Mouse (Mus musculus) heart, embryonic 12.5 days (tissue): ENCODE data around the gene Snd1. TPM values are rescaled to one million over a fixed set of nuclear protein-coding genes. Genes with fewer than 3 reads are reported as not detected.

ENCODE experiments used
- ATAC-seq: fragments of 200-750 bp; cut with Nextera tagmentation; 2 replicates; pipeline ENCODE4 v1.8.0; 2017; ENCODE audit warnings: moderate TSS enrichment, moderate library complexity; ENCODE audit not compliant: insufficient number of reproducible peaks, low FRiP score
- H3K27ac ChIP-seq: fragments of 300-500 bp; sonication (generic); 2 replicates; pipeline ENCODE4 v1.5.1; 2016; ENCODE audit warnings: mild to moderate bottlenecking, moderate library complexity; ENCODE audit not compliant: poor library complexity, severe bottlenecking
- H3K27me3 ChIP-seq: fragments of 300-500 bp; sonication (generic); replicated peaks from 2 replicates; pipeline ENCODE4 v1.6.1; 2016; ENCODE audit warnings: mild to moderate bottlenecking, moderate library complexity
- H3K36me3 ChIP-seq: fragments of 300-500 bp; sonication (generic); 2 replicates; pipeline ENCODE4 v1.6.1; 2016; ENCODE audit warnings: mild to moderate bottlenecking, moderate library complexity
- H3K4me1 ChIP-seq: fragments of 300-500 bp; sonication (generic); replicated peaks from 2 replicates; pipeline ENCODE4 v1.6.1; 2016; ENCODE audit warnings: mild to moderate bottlenecking
- H3K4me2 ChIP-seq: fragments of 300-500 bp; sonication (generic); 2 replicates; pipeline ENCODE4 v1.6.1; 2016; ENCODE audit warnings: mild to moderate bottlenecking, moderate library complexity
- H3K4me3 ChIP-seq: fragments of 300-500 bp; sonication (generic); 2 replicates; pipeline ENCODE4 v1.5.1; 2016; ENCODE audit warnings: mild to moderate bottlenecking
- H3K9ac ChIP-seq: fragments of 300-500 bp; sonication (generic); 2 replicates; pipeline ENCODE4 v1.6.1; 2016; ENCODE audit warnings: mild to moderate bottlenecking, moderate library complexity
- H3K9me3 ChIP-seq: fragments of 300-500 bp; sonication (generic); replicated peaks from 2 replicates; pipeline ENCODE4 v1.6.1; 2016; ENCODE audit warnings: mild to moderate bottlenecking, moderate library complexity
- WGBS: fragments of 180-500 bp; shearing (Covaris S2); methylation state at CpG from one replicate; pipeline ENCODE4 v1.1.7; 2016; 5-methylcytosine and 5-hydroxymethylcytosine counted together
- polyA plus RNA-seq: library from polyadenylated mRNA; unstranded; fragments of >200 nt; fragmentation: Nextera tagmentation; extraction: Ambion mirVana; gene quantifications from 2 replicates; pipeline ENCODE4 v1.2.1, GENCODE M21; 2016

Gene Snd1
- polyA plus RNA-seq, 1 experiment from 2014 or later = 95.2 TPM

DNA sequence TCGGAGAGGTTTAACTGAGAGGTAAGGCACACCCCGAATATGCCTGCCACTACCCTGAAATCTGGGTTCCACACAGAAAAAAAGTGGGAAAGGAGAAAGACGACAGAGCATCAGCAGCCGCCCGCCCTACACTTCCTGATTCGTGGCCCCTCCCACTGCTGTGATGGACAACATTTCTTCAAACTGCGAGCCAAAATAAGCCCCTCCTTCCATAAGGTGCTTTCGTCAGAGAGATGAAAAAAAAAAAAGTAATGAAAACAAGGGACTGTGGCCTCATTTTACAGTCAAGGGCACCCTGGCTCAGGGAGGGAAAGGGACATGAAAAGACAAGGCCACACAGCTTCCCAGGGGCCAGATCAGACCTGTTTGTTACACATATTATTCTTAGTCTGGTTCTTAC, 504.6 kb downstream of the Snd1 start:
- WGBS = 62% methylated on average over 8 of the region's 8 CpGs
- peaks cover 15% of the 10 kb centered on the region for H3K4me1 ChIP-seq

DNA sequence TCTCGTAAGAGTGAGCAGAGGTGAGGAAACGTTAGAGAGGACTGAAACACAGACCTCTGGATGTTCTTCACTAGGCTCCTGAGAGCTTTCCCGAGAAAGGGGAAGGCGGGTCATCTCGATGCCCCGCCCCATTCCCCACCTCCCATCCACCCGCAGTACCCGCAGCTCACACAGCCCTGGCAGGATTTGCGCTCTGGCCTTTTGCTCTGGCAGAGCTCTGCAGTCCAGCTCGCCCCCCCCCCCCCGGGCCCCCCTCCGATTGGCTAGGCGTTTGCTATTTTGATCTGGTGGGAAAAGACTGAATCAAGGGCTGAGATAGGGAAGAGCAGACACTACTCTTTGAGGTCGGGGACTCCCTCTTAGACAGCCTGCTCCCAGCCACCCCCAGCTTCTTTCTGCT, 505.3 kb downstream of the Snd1 start:
- Histone ChIP-seq H3K4me1 (peaks cover 15% of the 10 kb centered on the region), H3K4me3 (peak overlapping the region; percentile 59), H3K4me2 (peak overlapping the region; percentile 95), H3K27me3 (peaks cover 63% of the 10 kb centered on the region), H3K36me3 (no peaks in the 10 kb centered on the region), H3K9me3 (peaks cover 3% of the 10 kb centered on the region; the same call in 1 of the 2 replicates), H3K9ac (peak overlapping the region; percentile 47; the same call in 1 of the 2 replicates), H3K27ac (no peak overlapping the region)
- ATAC-seq = 0 out of 2 replicates have a peak, but pooled peaks have one; percentile 10
- 3% methylated on average over 13 of the region's 14 CpGs for WGBS

More for the DNA sequence above, 504.6 kb downstream of the Snd1 start:
- Histone ChIP-seq H3K4me2 (no peak overlapping the region), H3K4me3 (no peak overlapping the region), H3K9me3 (peaks cover 3% of the 10 kb centered on the region; the same call in 1 of the 2 replicates), H3K27me3 (peaks cover 63% of the 10 kb centered on the region), H3K36me3 (no peaks in the 10 kb centered on the region), H3K9ac (no peak overlapping the region), H3K27ac (no peak overlapping the region)
- no peak for ATAC-seq

- Histone ChIP-seq H3K27ac (no peak overlapping the region), H3K9me3 (peaks cover 2% of the 10 kb centered on the region; the same call in 1 of the 2 replicates), H3K4me1 (peaks cover 15% of the 10 kb centered on the region), H3K4me2 (peak overlapping the region; percentile 95), H3K9ac (peak overlapping the region; percentile 47; the same call in 1 of the 2 replicates), H3K4me3 (peak overlapping the region; percentile 59), H3K36me3 (no peaks in the 10 kb centered on the region), H3K27me3 (peaks cover 63% of the 10 kb centered on the region)
- WGBS = under 1% methylated on average over 56 of the region's 56 CpGs
- ATAC-seq = peak; percentile 60; the same call in 1 of the 2 replicates
These were observed 506.0 kb downstream of the Snd1 start for GRCm38 (mm10) chr6:28980750-28981584.

DNA sequence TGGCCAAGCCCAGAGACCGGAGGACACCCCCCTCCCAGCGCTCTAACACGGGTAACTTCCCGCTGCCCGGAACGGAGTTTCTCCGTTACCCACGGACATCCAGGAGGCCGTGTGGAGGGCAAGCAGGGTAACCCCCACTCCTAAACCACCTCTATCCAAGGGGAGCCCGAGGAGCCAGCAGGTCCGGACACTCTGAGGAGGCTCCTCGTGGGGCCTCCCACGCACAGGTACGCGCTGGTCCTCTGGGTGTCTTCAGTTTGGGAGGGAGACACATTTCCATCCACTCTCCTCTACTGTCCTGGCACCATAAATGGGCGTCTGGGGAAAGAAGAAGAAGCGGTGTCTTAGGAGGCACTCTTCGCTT, 506.6 kb downstream of the Snd1 start:
- 0 out of 2 replicates have a peak overlapping the region, but pooled peaks have one; percentile 23 for H3K9ac ChIP-seq
- peaks cover 15% of the 10 kb centered on the region for H3K4me1 ChIP-seq
- 6% methylated on average over 18 of the region's 18 CpGs for WGBS
- peaks cover 63% of the 10 kb centered on the region for H3K27me3 ChIP-seq
- peak overlapping the region; percentile 95 for H3K4me2 ChIP-seq
- peak overlapping the region; percentile 59 for H3K4me3 ChIP-seq
- no peaks in the 10 kb centered on the region for H3K9me3 ChIP-seq
- no peak overlapping the region for H3K27ac ChIP-seq
- ATAC-seq = no peak
- no peaks in the 10 kb centered on the region for H3K36me3 ChIP-seq

DNA sequence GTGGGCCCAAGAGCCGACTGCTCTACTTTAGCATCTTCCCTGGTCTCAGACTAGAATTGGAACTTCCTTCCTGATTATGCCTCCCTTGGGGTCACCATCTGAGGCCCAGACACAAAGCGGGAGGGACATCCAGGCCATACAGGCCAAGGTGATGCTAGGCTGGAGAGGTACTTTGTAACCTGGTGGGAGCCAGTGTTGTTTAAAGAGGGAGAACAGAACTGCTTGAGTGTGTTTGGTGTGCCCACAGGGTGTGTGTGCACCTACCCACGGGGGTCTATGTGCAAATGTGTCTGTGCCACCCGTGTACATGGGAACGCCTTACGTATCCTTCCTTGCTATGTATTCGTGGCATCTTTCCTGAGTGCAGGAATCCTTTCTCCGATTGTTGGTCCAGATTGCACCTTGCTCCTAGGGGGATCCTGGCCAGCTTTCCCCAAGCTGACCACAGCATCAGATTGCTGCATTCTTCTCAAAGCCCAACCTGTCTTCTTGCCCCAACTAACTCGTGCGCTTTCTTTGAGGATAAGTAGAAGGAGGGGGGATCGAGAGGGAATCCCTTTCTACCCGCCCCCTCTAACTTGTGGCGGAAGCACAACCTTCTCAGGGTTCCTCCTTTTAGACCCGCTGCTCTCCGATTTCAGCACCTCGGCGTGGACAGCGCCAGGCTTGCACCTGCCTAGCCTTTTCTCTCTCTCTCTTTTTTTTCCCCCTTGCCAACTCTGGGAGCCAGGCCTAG, 507.2 kb downstream of the Snd1 start:
- H3K9ac ChIP-seq = no peak overlapping the region
- ATAC-seq = no peak
- H3K27me3 ChIP-seq = peaks cover 60% of the 10 kb centered on the region
- H3K4me2 ChIP-seq = peak overlapping the region; percentile 95
- 12% methylated on average over 18 of the region's 18 CpGs for WGBS
- no peak overlapping the region for H3K4me3 ChIP-seq
- peaks cover 15% of the 10 kb centered on the region for H3K4me1 ChIP-seq
- no peaks in the 10 kb centered on the region for H3K36me3 ChIP-seq
- no peak overlapping the region for H3K27ac ChIP-seq
- H3K9me3 ChIP-seq = no peaks in the 10 kb centered on the region

DNA sequence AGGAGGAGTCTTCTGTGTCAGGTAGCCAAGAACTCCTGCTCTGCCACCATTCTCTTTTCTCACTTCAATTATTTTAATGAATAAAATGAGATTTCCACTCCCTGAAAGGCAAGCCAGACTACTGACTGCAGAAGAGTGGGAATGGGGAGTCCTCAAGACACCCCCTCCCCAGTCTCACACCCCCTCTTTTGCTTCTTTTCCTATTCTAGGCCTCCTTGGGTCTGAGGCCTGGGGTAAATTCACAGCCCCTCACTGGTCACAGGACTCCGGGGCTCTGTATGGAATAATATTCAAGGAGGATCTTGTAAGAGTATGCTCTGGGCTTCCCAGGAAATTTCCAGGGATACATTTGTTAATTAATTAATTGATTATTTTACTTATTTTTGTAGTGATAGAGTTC, 507.9 kb downstream of the Snd1 start:
- Histone ChIP-seq H3K27ac (no peak overlapping the region), H3K4me2 (no peak overlapping the region), H3K9me3 (no peaks in the 10 kb centered on the region), H3K36me3 (no peaks in the 10 kb centered on the region), H3K27me3 (peaks cover 53% of the 10 kb centered on the region), H3K4me3 (no peak overlapping the region), H3K4me1 (peaks cover 15% of the 10 kb centered on the region), H3K9ac (no peak overlapping the region)
- WGBS = 71% methylated on average over 1 of the region's 1 CpGs
- ATAC-seq = no peak

Other genes with a start within 250 kb of the Snd1 start
- 16.8 and 17.1 TPM in 2 replicates for gene Zfp800, start 77.1 kb upstream of the Snd1 start, polyA plus RNA-seq
- gene Arf5, start 51.6 kb upstream of the Snd1 start, polyA plus RNA-seq = 239 TPM in 2 replicates
- gene Fscn3, start 47.4 kb upstream of the Snd1 start, polyA plus RNA-seq = not detected in 2 replicates
- gene Gcc1, start 46.7 kb upstream of the Snd1 start, polyA plus RNA-seq = 8.5 and 10.1 TPM in 2 replicates
- gene Pax4, start 25.8 kb upstream of the Snd1 start, polyA plus RNA-seq = not detected in 2 replicates